Mouse (Mus musculus) CD4-positive, CD25-positive, alpha-beta regulatory T cell (primary cell): Measurements from ENCODE around the gene Fbxo34. TPM values are rescaled to one million over a fixed set of nuclear protein-coding genes. Genes with fewer than 3 reads are reported as not detected.

Experiments used
- polyA plus RNA-seq: library from polyadenylated mRNA; unstranded; fragments of 100-300 nt; shearing (Covaris generic); gene quantifications from one replicate; pipeline ENCODE4 v1.2.1, GENCODE M21; 2017

Gene Fbxo34
- 20.9 TPM for polyA plus RNA-seq

GRCm38 (mm10) chr14:47450121-47450520 lies at the start of gene Fbxo34:
Gene Fbxo34 (plus strand): TSS chr14:47450421.

GRCm38 (mm10) chr14:47417775-47418665 lies 32.2 kb upstream of the Fbxo34 start, which contains the start of gene Dlgap5:
Gene Dlgap5 (minus strand): TSS chr14:47418407.

GRCm38 (mm10) chr14:47570549-47570948 lies 120.3 kb downstream of the Fbxo34 start, which contains the start of gene Atg14:
Gene Atg14 (minus strand): TSS chr14:47570649.

Other genes with a start within 250 kb of the Fbxo34 start
- gene Wdhd1, start 173.6 kb upstream of the Fbxo34 start, polyA plus RNA-seq: 12.3 TPM
- gene Socs4, start 173.5 kb upstream of the Fbxo34 start, polyA plus RNA-seq: 13.7 TPM
- 47.0 TPM for gene Mapk1ip1l, start 152.2 kb upstream of the Fbxo34 start, polyA plus RNA-seq
- 6.9 TPM for gene Lgals3, start 82.7 kb upstream of the Fbxo34 start, polyA plus RNA-seq
- 11.5 TPM for gene Dlgap5, start 32.0 kb upstream of the Fbxo34 start, polyA plus RNA-seq
- 15.5 TPM for gene Atg14, start 120.2 kb downstream of the Fbxo34 start, polyA plus RNA-seq
- gene Ktn1, start 198.0 kb downstream of the Fbxo34 start, polyA plus RNA-seq: 71.8 TPM